ENCODE assay signal across 8 mouse cellular contexts in genomic region chr11:101832001-101832400, GRCm38 (mm10). TPM values are rescaled to one million over a fixed set of nuclear protein-coding genes. Genes with fewer than 3 reads are reported as not detected.
DNase-seq lines count a peak whose midpoint lies in the region; ATAC-seq and TF ChIP-seq lines count a peak whose summit lies in the region.

No protein-coding gene starts in this region.

- peak; percentile 72 for DNase-seq in lung, embryonic 14.5 days
- no peak for DNase-seq in lung, postnatal 36 days
- peak; percentile 16 to 53 for DNase-seq in kidney, postnatal 36 days
- DNase-seq in spleen, postnatal 14 days (ENCODE audit: low spot score in 2 of 2), result no peak
- DNase-seq in adrenal gland, postnatal 36 days, result no peak
- no peak for DNase-seq in cerebellum, postnatal 25 days

- peak; percentile 52; the same call in 1 of the 2 replicates for ATAC-seq in lung, embryonic 14.5 days (ENCODE audit: insufficient read depth)
- ATAC-seq in heart, embryonic 15.5 days (replicated peaks; ENCODE audit: insufficient number of reproducible peaks, insufficient read depth, low FRiP score, low read depth), result peak; percentile 41; the same call in 1 of the 2 replicates

- no peaks in the 10 kb centered on the region for H3K27me3 ChIP-seq in lung, embryonic 14.5 days (ENCODE audit: insufficient read depth, low read length)
- no peaks in the 10 kb centered on the region for H3K27me3 ChIP-seq in heart, embryonic 15.5 days
- H3K27me3 ChIP-seq in myocyte (ENCODE audit: control insufficient read depth, insufficient read depth, insufficient read length), result no peaks in the 10 kb centered on the region

- no peaks in the 10 kb centered on the region for H3K36me3 ChIP-seq in lung, embryonic 14.5 days (ENCODE audit: insufficient read depth)
- no peaks in the 10 kb centered on the region for H3K36me3 ChIP-seq in heart, embryonic 15.5 days
- no peaks in the 10 kb centered on the region for H3K36me3 ChIP-seq in myocyte (ENCODE audit: control insufficient read depth, insufficient read depth)

- no peak overlapping the region for H3K4me3 ChIP-seq in lung, embryonic 14.5 days (ENCODE audit: low read depth, low read length)
- no peak overlapping the region for H3K4me3 ChIP-seq in heart, embryonic 15.5 days
- no peak overlapping the region for H3K4me3 ChIP-seq in myocyte

- H3K4me1 ChIP-seq in lung, embryonic 14.5 days (ENCODE audit: insufficient read depth), result 0 out of 2 replicates have a peak, but pooled peaks cover 4% of the 10 kb centered on the region
- peaks cover 29% of the 10 kb centered on the region for H3K4me1 ChIP-seq in heart, embryonic 15.5 days (replicated peaks)

- H3K4me2 ChIP-seq in lung, embryonic 14.5 days, result no peak overlapping the region
- H3K4me2 ChIP-seq in heart, embryonic 15.5 days, result no peak overlapping the region
- H3K4me2 ChIP-seq in myocyte (ENCODE audit: low read depth), result peak overlapping the region; percentile 65

- peak overlapping the region; percentile 44; the same call in 1 of the 2 replicates for H3K27ac ChIP-seq in lung, embryonic 14.5 days (ENCODE audit: low read depth)
- peak overlapping the region; percentile 80 for H3K27ac ChIP-seq in heart, embryonic 15.5 days

- no peak overlapping the region for H3ac ChIP-seq in myocyte (ENCODE audit: control insufficient read depth, insufficient read length)

- H3K79me2 ChIP-seq in myocyte (ENCODE audit: control insufficient read depth, insufficient read depth), result no peaks in the 10 kb centered on the region

- no peak for TF ChIP-seq CTCF in lung, embryonic 14.5 days (IDR thresholded peaks at IDR 0.05; ENCODE audit: low read depth)

- no peak for TF ChIP-seq POLR2A in myocyte (IDR thresholded peaks at IDR 0.05; ENCODE audit: insufficient read length, low read depth)

- no peak overlapping the region for H3K9ac ChIP-seq in lung, embryonic 14.5 days
- H3K9ac ChIP-seq in heart, embryonic 15.5 days, result no peak overlapping the region

- 43% methylated on average over 7 of the region's 7 CpGs for WGBS in lung, embryonic 14.5 days
- WGBS in heart, embryonic 15.5 days, result 23% methylated on average over 7 of the region's 7 CpGs

- H3K9me3 ChIP-seq in lung, embryonic 14.5 days (ENCODE audit: low read depth, low read length), result no peaks in the 10 kb centered on the region
- H3K9me3 ChIP-seq in heart, embryonic 15.5 days (replicated peaks), result no peaks in the 10 kb centered on the region

TF ChIP-seq in myocyte, 11 proteins besides CTCF, POLR2A, EP300 and RAD21:
- TF ChIP-seq TCF12 (IDR thresholded peaks at IDR 0.05; ENCODE audit: insufficient read depth, poor library complexity, severe bottlenecking) (peak; percentile 75), CEBPB (IDR thresholded peaks at IDR 0.05; ENCODE audit: insufficient read depth, poor library complexity, severe bottlenecking) (peak; percentile 61; the same call in 1 of the 2 replicates), REST (IDR thresholded peaks at IDR 0.05; ENCODE audit: insufficient read depth, insufficient read length) (no peak), SRF (IDR thresholded peaks at IDR 0.05; ENCODE audit: control insufficient read depth, insufficient read length, low read depth) (no peak), TCF3 (IDR thresholded peaks at IDR 0.05; ENCODE audit: insufficient read length, low read depth) (peak; percentile 11), MYOD1 (IDR thresholded peaks at IDR 0.05; ENCODE audit: control insufficient read depth in 1 of 3, insufficient read length in 2 of 3, low read depth in 2 of 3) (peak; percentile 38 to 78 (median 65)), MYOG (IDR thresholded peaks at IDR 0.05; ENCODE audit: control insufficient read depth in 1 of 3, insufficient read depth in 1 of 3, insufficient read length in 2 of 3, low read depth in 2 of 3) (peak in 2 of 3 experiments; percentile 66 to 90), E2F4 (IDR thresholded peaks at IDR 0.05; ENCODE audit: insufficient read depth) (no peak)

RNA-seq across cellular contexts. Expression of gene Etv4, which starts 46.8 kb away (rescaled TPM):
- 14.6 and 14.8 TPM in 2 replicates for polyA plus RNA-seq in lung, embryonic 14.5 days (2014; fragmentation: Nextera tagmentation; extraction: Ambion mirVana)
- 3.5 and 5.8 TPM in 2 replicates for polyA plus RNA-seq in heart, embryonic 15.5 days (2015; fragmentation: Nextera tagmentation; extraction: Ambion mirVana)
- polyA plus RNA-seq in myocyte (2012; fragmentation: generic; extraction: Trizol), result 21.2 TPM
- 1 to 10 TPM; 1.2 to 3.0 TPM for total RNA-seq in adrenal gland, postnatal 36 days (2021)

Comparison
In these comparisons a context has a peak if more than half of its experiments do, and no peak if none do; other contexts are left out.
1. DNase-seq: peak in lung, embryonic 14.5 days (single experiment) and kidney, postnatal 36 days (2 of 2); none in lung, postnatal 36 days (single experiment), spleen, postnatal 14 days (0 of 2), adrenal gland, postnatal 36 days (0 of 2) and cerebellum, postnatal 25 days (0 of 2).